Mouse (Mus musculus) heart, embryonic 12.5 days (tissue): ENCODE measurements around the gene Slc10a7. TPM values are rescaled to one million over a fixed set of nuclear protein-coding genes. Genes with fewer than 3 reads are reported as not detected.
A peak's percentile ranks its signal among the peaks of the same experiment; 100 is the strongest.

Experiments
- ATAC-seq: fragments of 200-750 bp; cut with Nextera tagmentation; 2 replicates; pipeline ENCODE4 v1.8.0; 2017; ENCODE audit warnings: moderate TSS enrichment, moderate library complexity; ENCODE audit not compliant: insufficient number of reproducible peaks, low FRiP score
- H3K27ac ChIP-seq: fragments of 300-500 bp; sonication (generic); 2 replicates; pipeline ENCODE4 v1.5.1; 2016; ENCODE audit warnings: mild to moderate bottlenecking, moderate library complexity; ENCODE audit not compliant: poor library complexity, severe bottlenecking
- H3K27me3 ChIP-seq: fragments of 300-500 bp; sonication (generic); replicated peaks from 2 replicates; pipeline ENCODE4 v1.6.1; 2016; ENCODE audit warnings: mild to moderate bottlenecking, moderate library complexity
- H3K36me3 ChIP-seq: fragments of 300-500 bp; sonication (generic); 2 replicates; pipeline ENCODE4 v1.6.1; 2016; ENCODE audit warnings: mild to moderate bottlenecking, moderate library complexity
- H3K4me1 ChIP-seq: fragments of 300-500 bp; sonication (generic); replicated peaks from 2 replicates; pipeline ENCODE4 v1.6.1; 2016; ENCODE audit warnings: mild to moderate bottlenecking
- H3K4me2 ChIP-seq: fragments of 300-500 bp; sonication (generic); 2 replicates; pipeline ENCODE4 v1.6.1; 2016; ENCODE audit warnings: mild to moderate bottlenecking, moderate library complexity
- H3K4me3 ChIP-seq: fragments of 300-500 bp; sonication (generic); 2 replicates; pipeline ENCODE4 v1.5.1; 2016; ENCODE audit warnings: mild to moderate bottlenecking
- H3K9ac ChIP-seq: fragments of 300-500 bp; sonication (generic); 2 replicates; pipeline ENCODE4 v1.6.1; 2016; ENCODE audit warnings: mild to moderate bottlenecking, moderate library complexity
- H3K9me3 ChIP-seq: fragments of 300-500 bp; sonication (generic); replicated peaks from 2 replicates; pipeline ENCODE4 v1.6.1; 2016; ENCODE audit warnings: mild to moderate bottlenecking, moderate library complexity
- WGBS: fragments of 180-500 bp; shearing (Covaris S2); methylation state at CpG from one replicate; pipeline ENCODE4 v1.1.7; 2016; 5-methylcytosine and 5-hydroxymethylcytosine counted together
- polyA plus RNA-seq: library from polyadenylated mRNA; unstranded; fragments of >200 nt; fragmentation: Nextera tagmentation; extraction: Ambion mirVana; gene quantifications from 2 replicates; pipeline ENCODE4 v1.2.1, GENCODE M21; 2016

The Slc10a7 gene
- polyA plus RNA-seq, 1 experiment from 2014 or later: 12.9 TPM

- H3K36me3 ChIP-seq: no peaks in the 10 kb centered on the region
- no peak overlapping the region for H3K9ac ChIP-seq
- H3K4me3 ChIP-seq: no peak overlapping the region
- no peak overlapping the region for H3K4me2 ChIP-seq
- ATAC-seq: no peak
- no peaks in the 10 kb centered on the region for H3K27me3 ChIP-seq
- H3K9me3 ChIP-seq: no peaks in the 10 kb centered on the region
- 23% methylated on average over 6 of the region's 6 CpGs for WGBS
- peak overlapping the region; percentile 97 for H3K27ac ChIP-seq
- peaks cover 40% of the 10 kb centered on the region for H3K4me1 ChIP-seq
Measured at GRCm38 (mm10) chr8:78740936-78741335, 231.8 kb downstream of the Slc10a7 start.

GRCm38 (mm10) chr8:78741496-78741895 lies 232.3 kb downstream of the Slc10a7 start:
- ATAC-seq: no peak
- H3K27me3 ChIP-seq: no peaks in the 10 kb centered on the region
- 54% methylated on average over 3 of the region's 3 CpGs for WGBS

GRCm38 (mm10) chr8:78741965-78742364 lies 232.8 kb downstream of the Slc10a7 start:
- 31% methylated on average over 3 of the region's 3 CpGs for WGBS
- no peaks in the 10 kb centered on the region for H3K9me3 ChIP-seq
- peak overlapping the region; percentile 97 for H3K27ac ChIP-seq
- H3K4me3 ChIP-seq: no peak overlapping the region
- H3K4me1 ChIP-seq: peaks cover 40% of the 10 kb centered on the region
- H3K27me3 ChIP-seq: no peaks in the 10 kb centered on the region
- H3K4me2 ChIP-seq: no peak overlapping the region
- no peaks in the 10 kb centered on the region for H3K36me3 ChIP-seq
- peak; percentile 16; the same call in 1 of the 2 replicates for ATAC-seq
- no peak overlapping the region for H3K9ac ChIP-seq

More at GRCm38 (mm10) chr8:78741496-78741895, 232.3 kb downstream of the Slc10a7 start:
- H3K27ac ChIP-seq: peak overlapping the region; percentile 97
- H3K36me3 ChIP-seq: no peaks in the 10 kb centered on the region
- no peak overlapping the region for H3K9ac ChIP-seq
- H3K4me2 ChIP-seq: no peak overlapping the region
- H3K4me3 ChIP-seq: no peak overlapping the region
- peaks cover 41% of the 10 kb centered on the region for H3K4me1 ChIP-seq
- H3K9me3 ChIP-seq: no peaks in the 10 kb centered on the region

GRCm38 (mm10) chr8:78742453-78742852 lies 233.3 kb downstream of the Slc10a7 start:
- no peaks in the 10 kb centered on the region for H3K27me3 ChIP-seq
- 17% methylated on average over 2 of the region's 2 CpGs for WGBS
- ATAC-seq: peak; percentile 95
- peaks cover 35% of the 10 kb centered on the region for H3K4me1 ChIP-seq
- no peaks in the 10 kb centered on the region for H3K9me3 ChIP-seq
- peak overlapping the region; percentile 97 for H3K27ac ChIP-seq
- H3K4me3 ChIP-seq: no peak overlapping the region
- H3K36me3 ChIP-seq: no peaks in the 10 kb centered on the region
- H3K9ac ChIP-seq: no peak overlapping the region
- H3K4me2 ChIP-seq: no peak overlapping the region

- H3K27ac ChIP-seq: no peak overlapping the region
- H3K9ac ChIP-seq: no peak overlapping the region
- H3K4me1 ChIP-seq: peaks cover 18% of the 10 kb centered on the region
- no peak for ATAC-seq
- H3K4me2 ChIP-seq: no peak overlapping the region
- no peaks in the 10 kb centered on the region for H3K27me3 ChIP-seq
- no peaks in the 10 kb centered on the region for H3K36me3 ChIP-seq
- H3K9me3 ChIP-seq: no peaks in the 10 kb centered on the region
- no peak overlapping the region for H3K4me3 ChIP-seq
Measured at GRCm38 (mm10) chr8:78747052-78747451, 237.9 kb downstream of the Slc10a7 start.

- Histone ChIP-seq H3K4me3 (no peak overlapping the region), H3K9ac (no peak overlapping the region), H3K4me2 (no peak overlapping the region), H3K36me3 (no peaks in the 10 kb centered on the region), H3K9me3 (no peaks in the 10 kb centered on the region), H3K4me1 (peaks cover 7% of the 10 kb centered on the region), H3K27me3 (no peaks in the 10 kb centered on the region), H3K27ac (no peak overlapping the region)
- WGBS: 70% methylated on average over 4 of the region's 4 CpGs
- ATAC-seq: no peak
Measured at GRCm38 (mm10) chr8:78748701-78749100, 239.6 kb downstream of the Slc10a7 start.

GRCm38 (mm10) chr8:78749861-78750825 lies 241.0 kb downstream of the Slc10a7 start:
- H3K27me3 ChIP-seq: no peaks in the 10 kb centered on the region
- no peak overlapping the region for H3K4me3 ChIP-seq
- no peak for ATAC-seq
- H3K9ac ChIP-seq: no peak overlapping the region
- H3K4me1 ChIP-seq: peaks cover 7% of the 10 kb centered on the region
- H3K27ac ChIP-seq: no peak overlapping the region
- no peaks in the 10 kb centered on the region for H3K36me3 ChIP-seq
- WGBS: 71% methylated on average over 8 of the region's 8 CpGs
- H3K4me2 ChIP-seq: no peak overlapping the region
- no peaks in the 10 kb centered on the region for H3K9me3 ChIP-seq

- no peak overlapping the region for H3K4me3 ChIP-seq
- no peaks in the 10 kb centered on the region for H3K27me3 ChIP-seq
- no peak overlapping the region for H3K4me2 ChIP-seq
- H3K27ac ChIP-seq: no peak overlapping the region
- H3K4me1 ChIP-seq: peaks cover 5% of the 10 kb centered on the region
- no peaks in the 10 kb centered on the region for H3K9me3 ChIP-seq
- no peaks in the 10 kb centered on the region for H3K36me3 ChIP-seq
- 81% methylated on average over 6 of the region's 6 CpGs for WGBS
- no peak overlapping the region for H3K9ac ChIP-seq
- ATAC-seq: no peak
Measured at GRCm38 (mm10) chr8:78751151-78751550, 242.0 kb downstream of the Slc10a7 start.

- no peak overlapping the region for H3K4me3 ChIP-seq
- H3K27me3 ChIP-seq: no peaks in the 10 kb centered on the region
- WGBS: 48% methylated on average over 4 of the region's 4 CpGs
- H3K9ac ChIP-seq: no peak overlapping the region
- no peak overlapping the region for H3K27ac ChIP-seq
- no peak overlapping the region for H3K4me2 ChIP-seq
- H3K9me3 ChIP-seq: no peaks in the 10 kb centered on the region
- no peak for ATAC-seq
- no peaks in the 10 kb centered on the region for H3K36me3 ChIP-seq
- peaks cover 5% of the 10 kb centered on the region for H3K4me1 ChIP-seq
Measured at GRCm38 (mm10) chr8:78754986-78755385, 245.8 kb downstream of the Slc10a7 start.

GRCm38 (mm10) chr8:78759139-78759538 lies 250.0 kb downstream of the Slc10a7 start:
- Histone ChIP-seq H3K4me1 (no peaks in the 10 kb centered on the region), H3K27ac (no peak overlapping the region), H3K9me3 (peaks cover 8% of the 10 kb centered on the region), H3K9ac (no peak overlapping the region), H3K36me3 (no peaks in the 10 kb centered on the region), H3K4me2 (no peak overlapping the region), H3K27me3 (no peaks in the 10 kb centered on the region), H3K4me3 (no peak overlapping the region)
- no peak for ATAC-seq

- no peak for ATAC-seq
- peaks cover 8% of the 10 kb centered on the region for H3K9me3 ChIP-seq
- H3K9ac ChIP-seq: no peak overlapping the region
- H3K4me3 ChIP-seq: no peak overlapping the region
- no peak overlapping the region for H3K27ac ChIP-seq
- no peaks in the 10 kb centered on the region for H3K4me1 ChIP-seq
- no peaks in the 10 kb centered on the region for H3K36me3 ChIP-seq
- H3K27me3 ChIP-seq: no peaks in the 10 kb centered on the region
- no peak overlapping the region for H3K4me2 ChIP-seq
Measured at GRCm38 (mm10) chr8:78764976-78765375, 255.8 kb downstream of the Slc10a7 start.
